Mouse (Mus musculus) heart, embryonic 11.5 days (tissue): ENCODE measurements around the gene 4933405L10Rik. TPM values are rescaled to one million over a fixed set of nuclear protein-coding genes. Genes with fewer than 3 reads are reported as not detected.

Experiments
- ATAC-seq: fragments of 200-750 bp; cut with Nextera tagmentation; replicated peaks from 2 replicates; pipeline ENCODE4 v1.8.0; 2017; ENCODE audit warnings: moderate library complexity; ENCODE audit not compliant: insufficient number of reproducible peaks, low FRiP score, low TSS enrichment
- H3K27ac ChIP-seq: fragments of 300-500 bp; sonication (generic); 2 replicates; pipeline ENCODE4 v1.5.1; 2014; ENCODE audit warnings: mild to moderate bottlenecking, low read depth, low read length
- H3K27me3 ChIP-seq: fragments of 300-500 bp; sonication (generic); 2 replicates; pipeline ENCODE4 v1.6.1; 2014; ENCODE audit warnings: mild to moderate bottlenecking, low read length, mixed read lengths; ENCODE audit not compliant: control insufficient read depth, insufficient read depth
- H3K36me3 ChIP-seq: fragments of 300-500 bp; sonication (generic); 2 replicates; pipeline ENCODE4 v1.6.1; 2014; ENCODE audit warnings: mild to moderate bottlenecking, low read length, moderate library complexity, mixed read lengths; ENCODE audit not compliant: control insufficient read depth, insufficient read depth
- H3K4me1 ChIP-seq: fragments of 300-500 bp; sonication (generic); 2 replicates; pipeline ENCODE4 v1.6.1; 2014; ENCODE audit warnings: low read length; ENCODE audit not compliant: control insufficient read depth, insufficient read depth
- H3K4me2 ChIP-seq: fragments of 300-500 bp; sonication (generic); 2 replicates; pipeline ENCODE4 v1.6.1; 2014; ENCODE audit warnings: mild to moderate bottlenecking, moderate library complexity
- H3K4me3 ChIP-seq: fragments of 300-500 bp; sonication (generic); 2 replicates; pipeline ENCODE4 v1.5.1; 2014; ENCODE audit warnings: low read depth, low read length
- H3K9ac ChIP-seq: fragments of 300-500 bp; sonication (generic); 2 replicates; pipeline ENCODE4 v1.6.1; 2014; ENCODE audit warnings: mild to moderate bottlenecking, low read depth, low read length, moderate library complexity
- H3K9me3 ChIP-seq: fragments of 300-500 bp; sonication (generic); replicated peaks from 2 replicates; pipeline ENCODE4 v1.6.1; 2016; ENCODE audit warnings: low read length; ENCODE audit not compliant: control insufficient read depth
- WGBS: fragments of 180-500 bp; shearing (Covaris S2); extraction: QIAGEN DNeasy Blood & Tissue Kit; methylation state at CpG from one replicate; pipeline ENCODE4 v1.1.7; 2014; ENCODE audit not compliant: insufficient replicate concordance; 5-methylcytosine and 5-hydroxymethylcytosine counted together
- polyA plus RNA-seq: library from polyadenylated mRNA; unstranded; fragments of >200 nt; fragmentation: Nextera tagmentation; extraction: Ambion mirVana; gene quantifications from 2 replicates; pipeline ENCODE4 v1.2.1, GENCODE M21; 2014

Gene 4933405L10Rik
- polyA plus RNA-seq, 1 experiment from 2014 or later: 0.13 TPM

DNA sequence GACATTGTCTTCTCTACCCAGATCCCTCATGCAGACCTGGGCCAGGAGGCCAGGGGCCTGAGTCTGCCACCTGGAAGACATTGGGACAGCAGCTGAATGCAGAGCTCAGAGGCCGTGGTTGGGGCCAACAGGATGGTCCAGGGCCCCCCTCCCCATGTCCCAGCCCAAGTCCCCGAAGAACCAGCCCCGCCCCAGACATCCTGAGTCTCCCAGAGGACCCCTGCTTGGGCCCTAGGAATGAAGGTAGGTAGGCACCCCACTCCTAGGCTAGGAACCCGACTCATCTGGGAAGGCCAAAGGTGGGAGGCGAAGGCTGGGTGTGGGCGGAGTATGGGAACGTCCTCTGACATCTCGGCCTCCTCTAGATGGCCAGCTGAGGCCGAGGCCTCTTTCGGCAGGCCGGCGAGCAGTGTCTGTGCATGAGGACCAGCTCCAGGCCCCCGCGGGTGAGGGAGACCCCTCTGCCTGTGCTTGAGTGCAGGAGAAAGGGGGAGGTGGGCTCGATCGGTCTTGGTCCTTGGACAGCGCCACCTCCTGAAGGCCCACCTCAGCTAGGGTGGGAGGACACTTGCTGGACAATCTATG lies 10.2 kb upstream of the 4933405L10Rik start:
- Histone ChIP-seq H3K4me2 (no peak overlapping the region), H3K9ac (no peak overlapping the region), H3K9me3 (no peaks in the 10 kb centered on the region), H3K4me3 (no peak overlapping the region), H3K36me3 (peaks cover 3% of the 10 kb centered on the region; the same call in 1 of the 2 replicates), H3K27ac (no peak overlapping the region), H3K4me1 (peaks cover 23% of the 10 kb centered on the region), H3K27me3 (peaks cover 15% of the 10 kb centered on the region)
- 87% methylated on average over 17 of the region's 17 CpGs for WGBS
- ATAC-seq: no peak

DNA sequence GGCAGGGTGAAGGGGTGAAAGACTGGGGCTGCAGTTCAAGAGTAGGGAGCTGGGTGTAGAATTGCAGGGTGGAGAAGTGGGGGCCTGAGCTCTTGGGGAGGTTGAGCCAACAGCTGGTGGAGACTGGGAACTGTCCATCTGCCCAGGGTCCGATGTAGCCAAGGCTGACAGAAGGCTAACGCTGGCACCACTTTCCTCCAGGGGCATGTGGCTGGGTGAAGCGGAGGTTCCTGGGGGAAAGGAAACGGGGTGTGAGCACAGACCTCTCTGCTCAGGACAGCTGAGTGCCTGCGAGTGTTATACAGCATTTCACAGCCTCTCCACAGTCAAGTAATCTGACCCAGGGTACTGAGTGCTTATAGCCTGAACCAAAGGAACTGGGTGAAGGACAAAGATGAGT lies 8.7 kb upstream of the 4933405L10Rik start:
- H3K9me3 ChIP-seq: no peaks in the 10 kb centered on the region
- 89% methylated on average over 5 of the region's 5 CpGs for WGBS

DNA sequence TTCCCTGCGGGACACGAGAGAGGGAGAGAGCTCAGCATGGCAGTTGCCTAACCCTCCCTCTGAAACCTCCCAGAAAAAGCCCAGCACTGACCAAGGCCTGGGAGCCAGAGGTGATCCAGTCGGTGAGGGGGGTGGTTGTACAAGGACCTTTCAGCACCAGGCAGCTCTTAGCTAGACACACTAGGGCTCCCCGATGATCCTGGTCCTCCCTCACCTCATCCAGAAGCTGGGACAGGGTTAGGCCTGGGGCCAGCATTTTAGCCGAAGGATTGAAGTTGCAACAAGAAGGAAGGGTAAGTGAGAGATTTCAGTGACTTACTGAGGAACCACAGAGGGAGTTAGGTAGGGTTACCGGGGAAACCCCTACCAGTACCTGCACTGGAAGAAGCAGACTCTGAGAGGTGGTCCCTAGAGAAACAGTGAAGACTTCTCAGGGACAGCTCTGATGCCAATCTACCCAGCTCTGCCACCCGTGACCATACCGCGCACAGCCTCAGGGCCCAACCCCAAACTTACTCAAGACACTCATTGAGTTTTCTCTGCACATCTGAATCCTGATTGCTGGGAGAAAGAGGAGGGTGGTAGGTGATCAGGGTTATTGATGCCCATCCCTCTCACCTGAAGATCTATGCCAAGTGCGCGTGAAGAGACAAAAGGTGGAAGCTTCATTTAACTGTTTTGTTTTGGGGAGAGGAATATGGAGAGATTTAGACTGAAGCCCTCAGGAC lies 7.8 kb upstream of the 4933405L10Rik start:
- Histone ChIP-seq H3K4me1 (peaks cover 13% of the 10 kb centered on the region), H3K9me3 (no peaks in the 10 kb centered on the region), H3K27ac (no peak overlapping the region), H3K9ac (peak overlapping the region; percentile 77), H3K4me3 (peak overlapping the region; percentile 69), H3K4me2 (peak overlapping the region; percentile 98), H3K27me3 (peaks cover 6% of the 10 kb centered on the region), H3K36me3 (peaks cover 3% of the 10 kb centered on the region; the same call in 1 of the 2 replicates)
- ATAC-seq: no peak
- 88% methylated on average over 11 of the region's 11 CpGs for WGBS

More for the DNA sequence above, 8.7 kb upstream of the 4933405L10Rik start:
- no peak overlapping the region for H3K9ac ChIP-seq
- no peak overlapping the region for H3K27ac ChIP-seq
- no peak for ATAC-seq
- no peak overlapping the region for H3K4me3 ChIP-seq
- peaks cover 13% of the 10 kb centered on the region for H3K27me3 ChIP-seq
- no peak overlapping the region for H3K4me2 ChIP-seq
- H3K4me1 ChIP-seq: peaks cover 21% of the 10 kb centered on the region
- H3K36me3 ChIP-seq: peaks cover 3% of the 10 kb centered on the region; the same call in 1 of the 2 replicates

DNA sequence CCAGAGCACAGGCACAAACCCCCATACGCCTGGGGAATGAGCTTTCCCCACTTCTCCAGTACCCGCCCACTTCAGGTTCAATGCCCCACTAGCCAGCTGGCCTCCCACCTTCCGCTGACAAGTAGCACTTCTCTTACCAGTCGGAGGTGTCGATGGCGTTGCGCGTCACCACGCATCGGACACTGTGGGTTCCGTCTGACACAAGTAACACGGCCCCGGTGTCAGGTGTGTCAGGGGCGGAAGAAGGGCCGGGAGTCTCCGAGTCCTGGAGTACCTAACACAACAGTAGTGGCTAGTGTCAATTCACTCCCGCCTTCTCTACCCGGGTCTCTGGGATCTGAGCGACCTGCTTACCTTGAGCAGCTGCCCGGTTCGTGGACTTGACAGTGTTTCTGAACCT lies 6.9 kb upstream of the 4933405L10Rik start:
- WGBS: 0% methylated on average over 21 of the region's 21 CpGs
- peak overlapping the region; percentile 77 for H3K9ac ChIP-seq
- peaks cover 3% of the 10 kb centered on the region; the same call in 1 of the 2 replicates for H3K36me3 ChIP-seq
- peak overlapping the region; percentile 98 for H3K4me2 ChIP-seq
- no peaks in the 10 kb centered on the region for H3K9me3 ChIP-seq
- peak overlapping the region; percentile 90 for H3K27ac ChIP-seq
- ATAC-seq: peak; percentile 28
- H3K4me3 ChIP-seq: peak overlapping the region; percentile 69
- H3K27me3 ChIP-seq: no peaks in the 10 kb centered on the region
- peaks cover 13% of the 10 kb centered on the region for H3K4me1 ChIP-seq

DNA sequence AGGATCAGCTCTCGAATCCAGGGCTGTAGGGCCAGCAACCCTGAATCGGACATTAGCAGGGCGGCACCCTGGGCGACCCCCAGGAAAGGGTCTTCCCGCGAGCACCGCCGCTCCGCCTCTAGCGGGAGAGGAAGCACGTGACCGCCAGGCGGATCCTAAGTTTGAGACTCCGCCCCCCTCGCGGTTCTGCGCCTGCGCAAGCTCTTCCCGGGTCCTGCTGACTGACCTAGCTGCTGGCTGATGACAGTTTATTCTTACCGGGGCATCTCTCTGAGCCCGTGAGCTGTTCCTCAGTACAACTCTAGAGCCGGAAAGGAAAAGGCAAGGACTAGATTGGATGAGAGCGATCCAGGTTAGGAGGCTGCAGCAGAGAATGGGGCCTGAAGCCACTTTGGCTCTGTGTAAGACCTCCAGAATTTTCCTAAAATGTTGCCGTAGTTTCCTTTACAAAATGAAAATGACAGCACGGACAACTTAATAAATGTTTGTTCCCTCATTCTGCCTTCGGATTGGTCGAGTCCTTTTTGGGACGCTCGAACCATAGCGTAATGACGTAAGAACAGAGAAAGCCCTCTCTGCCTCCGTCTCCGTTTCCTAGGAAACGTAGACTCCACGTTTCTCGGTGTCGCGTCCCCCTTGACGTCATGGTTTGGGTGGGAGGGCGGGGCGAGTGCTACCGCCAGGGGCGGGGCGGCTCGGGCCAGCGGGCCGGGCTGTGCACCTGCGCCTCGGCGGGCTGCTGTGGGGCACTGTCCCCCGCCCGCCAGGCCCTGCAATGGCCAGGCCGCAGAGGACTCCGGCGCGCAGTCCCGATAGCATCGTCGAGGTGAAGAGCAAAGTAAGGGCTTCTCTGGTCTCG lies 6.3 kb upstream of the 4933405L10Rik start, which contains the start of the genes Acd and Pard6a:
Gene Acd (minus strand): TSS at position 137 of the 859 bp plus-strand sequence.
Gene Pard6a (plus strand): TSS at position 183 of the 859 bp plus-strand sequence.
- Histone ChIP-seq H3K27me3 (no peaks in the 10 kb centered on the region), H3K27ac (peak within 1 kb of the TSS; percentile 90), H3K9me3 (no peaks in the 10 kb centered on the region), H3K9ac (peak within 1 kb of the TSS; percentile 77), H3K4me2 (peak within 1 kb of the TSS; percentile 98), H3K36me3 (peaks cover 3% of the 10 kb centered on the region; the same call in 1 of the 2 replicates), H3K4me1 (peaks cover 13% of the 10 kb centered on the region), H3K4me3 (peak within 1 kb of the TSS; percentile 69)
- whole genome bisulfite sequencing: under 1% methylated on average over 60 of the region's 60 CpGs
- peak; percentile 66 for ATAC-seq

DNA sequence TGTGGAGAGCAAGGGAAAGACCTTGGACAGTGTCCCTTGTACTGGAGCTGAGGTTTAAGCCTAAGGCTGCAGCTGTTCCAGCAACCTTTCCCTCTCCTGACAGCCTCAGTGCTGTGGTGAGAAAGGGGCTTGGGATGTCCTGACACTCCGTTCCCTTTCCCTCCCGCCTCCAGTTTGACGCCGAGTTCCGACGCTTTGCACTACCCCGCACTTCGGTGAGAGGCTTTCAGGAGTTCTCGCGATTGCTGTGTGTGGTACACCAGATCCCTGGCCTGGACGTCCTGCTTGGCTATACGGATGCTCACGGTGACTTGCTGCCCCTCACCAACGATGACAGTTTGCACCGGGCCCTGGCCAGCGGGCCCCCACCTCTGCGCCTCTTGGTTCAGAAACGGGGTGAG lies 5.5 kb upstream of the 4933405L10Rik start:
- no peak for ATAC-seq
- Histone ChIP-seq H3K36me3 (peaks cover 3% of the 10 kb centered on the region; the same call in 1 of the 2 replicates), H3K4me3 (peak overlapping the region; percentile 69), H3K9me3 (no peaks in the 10 kb centered on the region), H3K27me3 (no peaks in the 10 kb centered on the region), H3K27ac (no peak overlapping the region), H3K4me2 (peak overlapping the region; percentile 98), H3K4me1 (peaks cover 14% of the 10 kb centered on the region), H3K9ac (peak overlapping the region; percentile 77)
- 56% methylated on average over 18 of the region's 18 CpGs for WGBS

DNA sequence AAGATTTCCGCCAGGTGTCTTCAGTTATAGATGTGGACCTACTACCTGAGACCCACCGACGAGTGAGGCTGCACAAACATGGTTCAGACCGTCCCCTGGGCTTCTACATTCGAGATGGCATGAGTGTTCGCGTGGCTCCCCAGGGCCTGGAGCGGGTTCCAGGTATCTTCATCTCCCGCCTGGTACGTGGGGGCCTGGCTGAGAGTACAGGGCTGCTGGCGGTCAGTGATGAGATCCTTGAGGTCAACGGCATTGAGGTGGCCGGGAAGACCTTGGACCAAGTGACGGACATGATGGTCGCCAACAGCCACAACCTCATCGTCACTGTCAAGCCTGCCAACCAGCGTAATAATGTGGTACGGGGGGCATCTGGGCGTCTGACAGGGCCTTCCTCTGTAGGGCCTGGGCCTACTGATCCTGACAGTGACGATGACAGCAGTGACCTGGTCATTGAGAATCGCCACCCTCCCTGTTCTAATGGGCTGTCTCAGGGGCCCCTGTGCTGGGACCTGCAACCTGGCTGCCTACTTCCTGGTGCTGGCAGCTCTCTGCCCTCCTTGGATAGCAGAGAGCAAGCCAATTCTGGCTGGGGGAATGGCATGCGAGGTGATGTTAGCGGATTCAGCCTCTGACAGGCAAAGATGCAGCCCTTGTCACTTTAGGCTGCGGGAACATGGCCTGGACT lies 4.6 kb upstream of the 4933405L10Rik start:
- no peaks in the 10 kb centered on the region for H3K27me3 ChIP-seq
- peaks cover 3% of the 10 kb centered on the region; the same call in 1 of the 2 replicates for H3K36me3 ChIP-seq
- no peak for ATAC-seq
- peaks cover 16% of the 10 kb centered on the region for H3K4me1 ChIP-seq
- no peaks in the 10 kb centered on the region for H3K9me3 ChIP-seq
- 89% methylated on average over 24 of the region's 24 CpGs for WGBS
- H3K4me2 ChIP-seq: no peak overlapping the region
- no peak overlapping the region for H3K9ac ChIP-seq
- no peak overlapping the region for H3K27ac ChIP-seq
- no peak overlapping the region for H3K4me3 ChIP-seq
